Mouse (Mus musculus) midbrain, postnatal 0 days (tissue): ENCODE data around the gene Pon2. TPM values are rescaled to one million over a fixed set of nuclear protein-coding genes. Genes with fewer than 3 reads are reported as not detected.
"Not testable (repeated sequence)": the region's sequence is repeated elsewhere in the genome, so short reads cannot be mapped to it uniquely, and the experiment has no call there.

Experiments
- ATAC-seq: fragments of 200-750 bp; cut with Nextera tagmentation; 2 replicates; pipeline ENCODE4 v1.8.0; 2017; ENCODE audit warnings: moderate number of reproducible peaks, mild to moderate bottlenecking, moderate TSS enrichment, moderate library complexity; ENCODE audit not compliant: low FRiP score
- DNase-seq: peaks from one replicate; pipeline ENCODE4 v3.0.0-alpha.2; 2015; ENCODE audit warnings: low spot score
- H3K27ac ChIP-seq: fragments of 300-500 bp; sonication (generic); 2 replicates; pipeline ENCODE4 v1.5.1; 2014; ENCODE audit warnings: low read depth, mild to moderate bottlenecking, low read length, mixed read lengths
- H3K27me3 ChIP-seq: fragments of 300-500 bp; sonication (generic); 2 replicates; pipeline ENCODE4 v1.6.1; 2014; ENCODE audit warnings: low read length, control low read depth, mixed read lengths; ENCODE audit not compliant: insufficient read depth
- H3K36me3 ChIP-seq: fragments of 300-500 bp; sonication (generic); 2 replicates; pipeline ENCODE4 v1.6.1; 2014; ENCODE audit warnings: low read length, control low read depth, mixed read lengths; ENCODE audit not compliant: insufficient read depth
- H3K4me1 ChIP-seq: fragments of 300-500 bp; sonication (generic); 2 replicates; pipeline ENCODE4 v1.6.1; 2014; ENCODE audit warnings: mild to moderate bottlenecking, control low read depth, antibody characterized with exemption, low read length, mixed read lengths; ENCODE audit not compliant: insufficient read depth
- H3K4me2 ChIP-seq: fragments of 300-500 bp; sonication (generic); 2 replicates; pipeline ENCODE4 v1.6.1; 2014; ENCODE audit warnings: low read depth, mild to moderate bottlenecking, low read length, mixed read lengths; ENCODE audit not compliant: poor library complexity, severe bottlenecking
- H3K4me3 ChIP-seq: fragments of 300-500 bp; sonication (generic); 2 replicates; pipeline ENCODE4 v1.5.1; 2014; ENCODE audit warnings: low read depth, mild to moderate bottlenecking, low read length, moderate library complexity
- H3K9ac ChIP-seq: fragments of 300-500 bp; sonication (generic); replicated peaks from 2 replicates; pipeline ENCODE4 v1.6.1; 2014; ENCODE audit warnings: mild to moderate bottlenecking, low read length, moderate library complexity, mixed read lengths; ENCODE audit not compliant: poor library complexity, severe bottlenecking
- H3K9me3 ChIP-seq: fragments of 300-500 bp; sonication (generic); 2 replicates; pipeline ENCODE4 v1.6.1; 2016; ENCODE audit warnings: low read length, control low read depth
- CTCF ChIP-seq: IDR thresholded peaks from 2 replicates; pipeline ENCODE4 v1.5.1; 2016; ENCODE audit warnings: antibody characterized with exemption, mild to moderate bottlenecking
- WGBS: fragments of 180-500 bp; shearing (Covaris S2); extraction: QIAGEN DNeasy Blood & Tissue Kit; methylation state at CpG from one replicate; pipeline ENCODE4 v1.1.7; 2014; 5-methylcytosine and 5-hydroxymethylcytosine counted together
- polyA plus RNA-seq: library from polyadenylated mRNA; unstranded; fragments of >200 nt; fragmentation: Nextera tagmentation; extraction: Ambion mirVana; gene quantifications from 2 replicates; pipeline ENCODE4 v1.2.1, GENCODE M21; 2015
- total RNA-seq: library from RNA; depleted of rRNA; stranded (reverse); fragments of >200 nt; gene quantifications from 2 replicates; pipeline ENCODE4 v1.2.3, GENCODE M21; 2014; rRNA removed

Gene Pon2
- total RNA-seq (21.1 TPM in 2 replicates), polyA plus RNA-seq (29.9 and 30.8 TPM in 2 replicates)

GRCm38 (mm10) chr6:5298092-5298554 is at the start of gene Pon2:
TSS of gene Pon2 (minus strand) at chr6:5298455.
- WGBS: 2% methylated on average over 41 of the region's 47 CpGs

GRCm38 (mm10) chr6:5344255-5344654 is 46.0 kb upstream of the Pon2 start:
- no peak for DNase-seq
- no peak for ATAC-seq
- no peak overlapping the region for H3K27ac ChIP-seq
- no peak overlapping the region for H3K9ac ChIP-seq
- H3K36me3 ChIP-seq: no peaks in the 10 kb centered on the region
- TF ChIP-seq CTCF: no peak
- 72% methylated on average over 6 of the region's 6 CpGs for WGBS
- no peak overlapping the region for H3K4me3 ChIP-seq
- no peaks in the 10 kb centered on the region for H3K9me3 ChIP-seq
- no peaks in the 10 kb centered on the region for H3K27me3 ChIP-seq
- H3K4me2 ChIP-seq: no peak overlapping the region
- no peaks in the 10 kb centered on the region for H3K4me1 ChIP-seq

More at GRCm38 (mm10) chr6:5298092-5298554, at the start of gene Pon2:
- Histone ChIP-seq H3K36me3 (no peaks in the 10 kb centered on the region), H3K9ac (0 out of 2 replicates have a peak within 1 kb of the TSS, but pooled peaks have one; percentile 55), H3K27ac (peak within 1 kb of the TSS; percentile 38; the same call in 1 of the 2 replicates), H3K4me1 (no peaks in the 10 kb centered on the region), H3K4me3 (peak within 1 kb of the TSS; percentile 61), H3K4me2 (peak within 1 kb of the TSS; percentile 99), H3K9me3 (no peaks in the 10 kb centered on the region), H3K27me3 (peaks cover 6% of the 10 kb centered on the region; the same call in 1 of the 2 replicates)
- ATAC-seq (peak; percentile 89), DNase-seq (peak; percentile 57)
- no peak for TF ChIP-seq CTCF

- not testable (repeated sequence) for H3K27me3 ChIP-seq, H3K9me3 ChIP-seq, H3K4me3 ChIP-seq, ATAC-seq, H3K4me1 ChIP-seq, H3K36me3 ChIP-seq, DNase-seq, H3K4me2 ChIP-seq, H3K27ac ChIP-seq, H3K9ac ChIP-seq
- WGBS: 96% methylated on average over 1 of the region's 1 CpGs
These were observed 41.0 kb upstream of the Pon2 start for GRCm38 (mm10) chr6:5339283-5339682.

GRCm38 (mm10) chr6:5338781-5339180 is 40.5 kb upstream of the Pon2 start:
- H3K4me1 ChIP-seq, H3K27ac ChIP-seq, H3K4me3 ChIP-seq, ATAC-seq, H3K4me2 ChIP-seq, DNase-seq, H3K9me3 ChIP-seq, H3K36me3 ChIP-seq, H3K9ac ChIP-seq, H3K27me3 ChIP-seq: not testable (repeated sequence)
- WGBS: 93% methylated on average over 4 of the region's 4 CpGs

- not testable (repeated sequence) for ATAC-seq, DNase-seq
These were observed 37.8 kb upstream of the Pon2 start for GRCm38 (mm10) chr6:5336016-5336415.

GRCm38 (mm10) chr6:5334021-5334420 is 35.8 kb upstream of the Pon2 start:
- WGBS: 52% methylated on average over 5 of the region's 5 CpGs
- TF ChIP-seq CTCF: no peak
- H3K27ac ChIP-seq: no peak overlapping the region

More at GRCm38 (mm10) chr6:5336016-5336415, 37.8 kb upstream of the Pon2 start:
- H3K4me3 ChIP-seq, H3K36me3 ChIP-seq, H3K9me3 ChIP-seq, H3K4me2 ChIP-seq, H3K4me1 ChIP-seq, H3K9ac ChIP-seq, H3K27me3 ChIP-seq, H3K27ac ChIP-seq: not testable (repeated sequence)

More at GRCm38 (mm10) chr6:5334021-5334420, 35.8 kb upstream of the Pon2 start:
- H3K36me3 ChIP-seq: no peaks in the 10 kb centered on the region
- no peaks in the 10 kb centered on the region for H3K4me1 ChIP-seq
- ATAC-seq (no peak), DNase-seq (no peak)
- no peak overlapping the region for H3K9ac ChIP-seq
- no peak overlapping the region for H3K4me2 ChIP-seq
- H3K9me3 ChIP-seq: no peaks in the 10 kb centered on the region
- H3K4me3 ChIP-seq: no peak overlapping the region
- no peaks in the 10 kb centered on the region for H3K27me3 ChIP-seq
